Mouse (Mus musculus) kidney, adult 2 months (tissue): Measurements from ENCODE around the gene Clrn1.

Experiments
- CTCF ChIP-seq: fragments of 200-500 bp; conservative IDR thresholded peaks from 2 replicates; pipeline ENCODE4 v1.5.1; 2011; ENCODE audit warnings: low read depth, mild to moderate bottlenecking, control low read depth, low read length, moderate library complexity, mixed read lengths; ENCODE audit not compliant: insufficient read depth, insufficient read length
- POLR2A ChIP-seq: fragments of 200-500 bp; IDR thresholded peaks from one replicate; pipeline ENCODE4 v1.6.1; 2011; ENCODE audit warnings: low read depth, low read length, control low read depth

DNA sequence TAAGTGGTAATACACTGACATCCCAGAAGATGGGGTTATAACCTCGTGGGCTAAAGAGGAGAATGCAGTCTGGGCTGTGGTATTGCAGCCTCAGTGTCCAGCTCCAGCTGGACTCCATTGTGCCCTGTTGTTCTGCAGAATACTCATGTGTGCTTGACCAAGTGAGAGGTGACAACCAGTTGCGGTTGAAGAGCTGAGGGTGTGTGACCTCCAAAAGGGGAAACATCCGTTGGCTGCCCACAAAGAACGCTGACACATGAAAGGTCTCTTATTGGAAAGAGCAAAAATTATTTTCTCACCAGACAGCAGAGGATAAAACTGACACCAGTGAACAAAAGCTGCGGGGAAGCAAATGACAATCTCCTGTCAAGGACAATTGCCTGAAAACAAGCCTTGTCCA is 36.2 kb upstream of the Clrn1 start:
- no peak for TF ChIP-seq POLR2A
- TF ChIP-seq CTCF: no peak
